Mouse (Mus musculus) brown adipose tissue, adult 24 weeks (tissue): ENCODE measurements around the gene 9330159F19Rik. TPM values are rescaled to one million over a fixed set of nuclear protein-coding genes. Genes with fewer than 3 reads are reported as not detected.
A peak's percentile ranks its signal among the peaks of the same experiment; 100 is the strongest.

ENCODE experiments used
- H3K27ac ChIP-seq: fragments of 200-500 bp; replicated peaks from 2 replicates; pipeline ENCODE4 v1.5.1; 2012; ENCODE audit warnings: low read depth, mild to moderate bottlenecking, low read length
- H3K4me1 ChIP-seq: fragments of 200-500 bp; 2 replicates; pipeline ENCODE4 v1.6.1; 2012; ENCODE audit warnings: low read length, mixed read lengths; ENCODE audit not compliant: control insufficient read depth, insufficient read depth, insufficient read length
- H3K4me3 ChIP-seq: fragments of 200-500 bp; 2 replicates; pipeline ENCODE4 v1.5.1; 2012; ENCODE audit warnings: low read depth, mild to moderate bottlenecking, low read length, moderate library complexity; ENCODE audit not compliant: insufficient read depth
- polyA plus RNA-seq: library from polyadenylated mRNA; stranded (reverse); fragments of >200 nt; gene quantifications from 2 replicates; pipeline ENCODE4 v1.2.4, GENCODE M21; 2012; ENCODE audit not compliant: missing spikeins, insufficient read depth, insufficient read length

9330159F19Rik gene
- polyA plus RNA-seq, 1 experiment = 1.4 TPM

GRCm38 (mm10) chr10:29216957-29217356, 5.6 kb downstream of the 9330159F19Rik start:
- Histone ChIP-seq H3K4me3 (no peak overlapping the region), H3K4me1 (no peaks in the 10 kb centered on the region), H3K27ac (no peak overlapping the region)

GRCm38 (mm10) chr10:29217451-29217850, 6.0 kb downstream of the 9330159F19Rik start:
- Histone ChIP-seq H3K4me1 (no peaks in the 10 kb centered on the region), H3K27ac (no peak overlapping the region), H3K4me3 (no peak overlapping the region)

DNA sequence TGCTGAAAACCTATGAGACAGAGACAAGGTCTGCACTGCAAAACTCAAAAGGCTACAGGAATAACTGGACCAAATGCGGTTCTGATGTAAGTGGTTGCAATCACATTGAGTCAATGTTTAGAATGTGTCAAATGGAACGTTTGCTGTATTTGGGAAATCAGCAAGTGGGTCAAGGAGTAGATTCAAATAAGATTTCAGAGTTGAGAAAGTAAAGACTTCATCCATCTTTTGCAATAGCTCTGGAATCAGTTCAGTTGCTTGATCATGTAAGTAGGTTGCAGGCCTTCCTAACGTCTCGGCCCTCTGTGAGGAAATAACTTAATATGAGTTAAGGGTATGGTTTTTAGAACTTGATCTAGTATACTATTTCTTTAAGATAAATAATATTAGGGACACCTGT, 13.9 kb downstream of the 9330159F19Rik start:
- H3K4me1 ChIP-seq = no peaks in the 10 kb centered on the region
- no peak overlapping the region for H3K4me3 ChIP-seq
- H3K27ac ChIP-seq = peak overlapping the region; percentile 45; the same call in 1 of the 2 replicates

- Histone ChIP-seq H3K4me3 (no peak overlapping the region), H3K4me1 (no peaks in the 10 kb centered on the region), H3K27ac (no peak overlapping the region)
These were observed 19.8 kb downstream of the 9330159F19Rik start for GRCm38 (mm10) chr10:29231208-29231607.

Other genes starting within 250 kb of the 9330159F19Rik start
- not detected in 2 replicates for gene 2310057J18Rik, start 225.3 kb upstream of the 9330159F19Rik start, polyA plus RNA-seq
- gene Soga3, start 67.8 kb upstream of the 9330159F19Rik start, polyA plus RNA-seq = not detected in 2 replicates
- gene Gm49353, start 12.7 kb upstream of the 9330159F19Rik start, polyA plus RNA-seq = 2.0 TPM in 1 of 2 replicates, not detected in the other
- gene Echdc1, start 101.6 kb downstream of the 9330159F19Rik start, polyA plus RNA-seq = 274 and 368 TPM in 2 replicates
- gene Rnf146, start 150.8 kb downstream of the 9330159F19Rik start, polyA plus RNA-seq = 21.6 and 33.1 TPM in 2 replicates